Mouse (Mus musculus) liver, embryonic 13.5 days (tissue): ENCODE data around the gene Wdr83os. TPM values are rescaled to one million over a fixed set of nuclear protein-coding genes. Genes with fewer than 3 reads are reported as not detected.
A peak's percentile ranks its signal among the peaks of the same experiment; 100 is the strongest.

Experiments
- ATAC-seq: fragments of 200-750 bp; cut with Nextera tagmentation; 2 replicates; pipeline ENCODE4 v1.8.0; 2017; ENCODE audit warnings: low read depth, mild to moderate bottlenecking, moderate number of reproducible peaks, moderate library complexity
- DNase-seq: peaks from one replicate; pipeline ENCODE4 v3.0.0; 2022
- H3K27ac ChIP-seq: fragments of 300-500 bp; sonication (generic); 2 replicates; pipeline ENCODE4 v1.5.1; 2015; ENCODE audit warnings: moderate library complexity, mild to moderate bottlenecking, inconsistent platforms
- H3K27me3 ChIP-seq: fragments of 300-500 bp; sonication (generic); 2 replicates; pipeline ENCODE4 v1.6.1; 2015; ENCODE audit warnings: mild to moderate bottlenecking, inconsistent platforms
- H3K36me3 ChIP-seq: fragments of 300-500 bp; sonication (generic); 2 replicates; pipeline ENCODE4 v1.6.1; 2015; ENCODE audit warnings: mild to moderate bottlenecking, inconsistent platforms
- H3K4me1 ChIP-seq: fragments of 300-500 bp; sonication (generic); replicated peaks from 2 replicates; pipeline ENCODE4 v1.6.1; 2015; ENCODE audit warnings: inconsistent platforms
- H3K4me2 ChIP-seq: fragments of 300-500 bp; sonication (generic); 2 replicates; pipeline ENCODE4 v1.6.1; 2015; ENCODE audit warnings: inconsistent platforms, mild to moderate bottlenecking, moderate library complexity
- H3K4me3 ChIP-seq: fragments of 300-500 bp; sonication (generic); replicated peaks from 2 replicates; pipeline ENCODE4 v1.5.1; 2015; ENCODE audit warnings: mild to moderate bottlenecking, inconsistent platforms
- H3K9ac ChIP-seq: fragments of 300-500 bp; sonication (generic); 2 replicates; pipeline ENCODE4 v1.6.1; 2015; ENCODE audit warnings: mild to moderate bottlenecking, inconsistent platforms
- H3K9me3 ChIP-seq: fragments of 300-500 bp; sonication (generic); replicated peaks from 2 replicates; pipeline ENCODE4 v1.6.1; 2016; ENCODE audit warnings: inconsistent platforms
- WGBS: fragments of 180-500 bp; shearing (Covaris S2); methylation state at CpG from one replicate; pipeline ENCODE4 v1.1.7; 2015; ENCODE audit not compliant: insufficient replicate concordance; 5-methylcytosine and 5-hydroxymethylcytosine counted together
- polyA plus RNA-seq: library from polyadenylated mRNA; unstranded; fragments of >200 nt; fragmentation: Nextera tagmentation; extraction: Ambion mirVana; gene quantifications from 2 replicates; pipeline ENCODE4 v1.2.1, GENCODE M21; 2015

The Wdr83os gene
- polyA plus RNA-seq, 1 experiment from 2014 or later, result 70.5 TPM

- Histone ChIP-seq H3K36me3 (peaks cover 77% of the 10 kb centered on the region), H3K9ac (no peak overlapping the region), H3K9me3 (no peaks in the 10 kb centered on the region), H3K27me3 (no peaks in the 10 kb centered on the region), H3K4me2 (no peak overlapping the region), H3K4me1 (peaks cover 4% of the 10 kb centered on the region), H3K27ac (no peak overlapping the region), H3K4me3 (no peak overlapping the region)
- DNase-seq (no peak), ATAC-seq (no peak)
- WGBS, result 82% methylated on average over 11 of the region's 11 CpGs
These were observed 10.3 kb downstream of the Wdr83os start for GRCm38 (mm10) chr8:85090856-85091255.

GRCm38 (mm10) chr8:85091526-85092090, 11.1 kb downstream of the Wdr83os start:
- ATAC-seq (0 out of 2 replicates have a peak, but pooled peaks have one; percentile 18), DNase-seq (no peak)
- Histone ChIP-seq H3K27me3 (no peaks in the 10 kb centered on the region), H3K36me3 (peaks cover 79% of the 10 kb centered on the region), H3K9me3 (no peaks in the 10 kb centered on the region), H3K4me2 (no peak overlapping the region), H3K4me3 (no peak overlapping the region), H3K9ac (no peak overlapping the region), H3K4me1 (peaks cover 4% of the 10 kb centered on the region), H3K27ac (no peak overlapping the region)
- WGBS, result 61% methylated on average over 21 of the region's 21 CpGs

GRCm38 (mm10) chr8:85095051-85095450, 14.5 kb downstream of the Wdr83os start:
- no peak overlapping the region for H3K4me3 ChIP-seq
- H3K27me3 ChIP-seq, result no peaks in the 10 kb centered on the region
- DNase-seq, result no peak
- peaks cover 70% of the 10 kb centered on the region for H3K36me3 ChIP-seq
- no peaks in the 10 kb centered on the region for H3K9me3 ChIP-seq
- WGBS, result 84% methylated on average over 13 of the region's 13 CpGs
- peaks cover 4% of the 10 kb centered on the region for H3K4me1 ChIP-seq
- H3K9ac ChIP-seq, result no peak overlapping the region
- no peak overlapping the region for H3K4me2 ChIP-seq
- ATAC-seq, result no peak
- H3K27ac ChIP-seq, result no peak overlapping the region

GRCm38 (mm10) chr8:85095566-85095965, 15.0 kb downstream of the Wdr83os start:
- WGBS, result 89% methylated on average over 7 of the region's 7 CpGs
- Histone ChIP-seq H3K27ac (no peak overlapping the region), H3K4me1 (peaks cover 4% of the 10 kb centered on the region), H3K4me3 (no peak overlapping the region), H3K4me2 (no peak overlapping the region), H3K9me3 (no peaks in the 10 kb centered on the region), H3K36me3 (peaks cover 70% of the 10 kb centered on the region), H3K27me3 (no peaks in the 10 kb centered on the region), H3K9ac (no peak overlapping the region)
- ATAC-seq (no peak), DNase-seq (no peak)

- H3K4me3 ChIP-seq, result no peak overlapping the region
- H3K4me1 ChIP-seq, result peaks cover 4% of the 10 kb centered on the region
- WGBS, result 86% methylated on average over 16 of the region's 16 CpGs
- no peak overlapping the region for H3K27ac ChIP-seq
- no peaks in the 10 kb centered on the region for H3K9me3 ChIP-seq
- ATAC-seq, result no peak
- H3K4me2 ChIP-seq, result no peak overlapping the region
- peaks cover 64% of the 10 kb centered on the region for H3K36me3 ChIP-seq
- no peak overlapping the region for H3K9ac ChIP-seq
- H3K27me3 ChIP-seq, result no peaks in the 10 kb centered on the region
- DNase-seq, result no peak
These were observed 15.7 kb downstream of the Wdr83os start for GRCm38 (mm10) chr8:85096196-85096595.

GRCm38 (mm10) chr8:85096850-85097249, 16.3 kb downstream of the Wdr83os start:
- peaks cover 1% of the 10 kb centered on the region for H3K4me1 ChIP-seq
- WGBS, result 76% methylated on average over 4 of the region's 4 CpGs
- ATAC-seq, result no peak
- no peak overlapping the region for H3K27ac ChIP-seq
- peaks cover 58% of the 10 kb centered on the region for H3K36me3 ChIP-seq
- no peak overlapping the region for H3K9ac ChIP-seq
- H3K4me3 ChIP-seq, result no peak overlapping the region
- H3K9me3 ChIP-seq, result peaks cover 3% of the 10 kb centered on the region
- no peak overlapping the region for H3K4me2 ChIP-seq
- no peaks in the 10 kb centered on the region for H3K27me3 ChIP-seq
- DNase-seq, result no peak

GRCm38 (mm10) chr8:85100076-85100665, 19.6 kb downstream of the Wdr83os start:
- Histone ChIP-seq H3K9me3 (peaks cover 4% of the 10 kb centered on the region), H3K4me3 (no peak overlapping the region), H3K9ac (no peak overlapping the region), H3K27me3 (no peaks in the 10 kb centered on the region), H3K36me3 (peaks cover 32% of the 10 kb centered on the region), H3K4me2 (no peak overlapping the region), H3K4me1 (no peaks in the 10 kb centered on the region; the same call in 1 of the 2 replicates), H3K27ac (no peak overlapping the region)
- WGBS, result 51% methylated on average over 4 of the region's 4 CpGs
- ATAC-seq (no peak), DNase-seq (no peak)

- no peak overlapping the region for H3K27ac ChIP-seq
- H3K9ac ChIP-seq, result no peak overlapping the region
- no peak overlapping the region for H3K4me2 ChIP-seq
- no peak overlapping the region for H3K4me3 ChIP-seq
- no peaks in the 10 kb centered on the region for H3K9me3 ChIP-seq
- no peak for DNase-seq
- 76% methylated on average over 10 of the region's 10 CpGs for WGBS
- H3K27me3 ChIP-seq, result no peaks in the 10 kb centered on the region
- ATAC-seq, result no peak
- H3K36me3 ChIP-seq, result peaks cover 28% of the 10 kb centered on the region
- H3K4me1 ChIP-seq, result no peaks in the 10 kb centered on the region
These were observed 32.7 kb downstream of the Wdr83os start for GRCm38 (mm10) chr8:85113241-85113640.

GRCm38 (mm10) chr8:85115501-85115900, 35.0 kb downstream of the Wdr83os start:
- Histone ChIP-seq H3K4me3 (no peak overlapping the region), H3K9me3 (no peaks in the 10 kb centered on the region), H3K9ac (no peak overlapping the region), H3K4me1 (no peaks in the 10 kb centered on the region), H3K27ac (no peak overlapping the region), H3K4me2 (no peak overlapping the region), H3K36me3 (peaks cover 14% of the 10 kb centered on the region), H3K27me3 (peaks cover 11% of the 10 kb centered on the region)
- WGBS, result 43% methylated on average over 4 of the region's 4 CpGs
- ATAC-seq (no peak), DNase-seq (no peak)

GRCm38 (mm10) chr8:85116984-85117383, 36.4 kb downstream of the Wdr83os start:
- DNase-seq (no peak), ATAC-seq (peak; percentile 48; the same call in 1 of the 2 replicates)
- no peaks in the 10 kb centered on the region for H3K4me1 ChIP-seq
- no peaks in the 10 kb centered on the region for H3K9me3 ChIP-seq
- H3K36me3 ChIP-seq, result no peaks in the 10 kb centered on the region
- peak overlapping the region; percentile 32; the same call in 1 of the 2 replicates for H3K27ac ChIP-seq
- H3K9ac ChIP-seq, result no peak overlapping the region
- no peak overlapping the region for H3K4me2 ChIP-seq
- 73% methylated on average over 7 of the region's 7 CpGs for WGBS
- H3K27me3 ChIP-seq, result peaks cover 11% of the 10 kb centered on the region
- H3K4me3 ChIP-seq, result no peak overlapping the region

- Histone ChIP-seq H3K4me3 (peak overlapping the region; percentile 50), H3K4me2 (peak overlapping the region; percentile 55), H3K9me3 (no peaks in the 10 kb centered on the region), H3K27me3 (peaks cover 11% of the 10 kb centered on the region), H3K4me1 (no peaks in the 10 kb centered on the region), H3K36me3 (no peaks in the 10 kb centered on the region), H3K27ac (no peak overlapping the region), H3K9ac (peak overlapping the region; percentile 42)
- WGBS, result 10% methylated on average over 37 of the region's 37 CpGs
- ATAC-seq, result peak; percentile 43; the same call in 1 of the 2 replicates
- DNase-seq, result no peak
These were observed 38.8 kb downstream of the Wdr83os start for GRCm38 (mm10) chr8:85119052-85119981.
